Mouse (Mus musculus) limb, embryonic 10.5 days (tissue): ENCODE data around the gene Ift122. TPM values are rescaled to one million over a fixed set of nuclear protein-coding genes. Genes with fewer than 3 reads are reported as not detected.

Experiments used
- DNase-seq: peaks from one replicate; pipeline ENCODE4 v3.0.0-alpha.2; 2017; ENCODE audit warnings: low spot score
- H3K27ac ChIP-seq: fragments of 300-500 bp; sonication (generic); 2 replicates; pipeline ENCODE4 v1.5.1; 2016; ENCODE audit warnings: mild to moderate bottlenecking
- H3K27me3 ChIP-seq: fragments of 300-500 bp; sonication (generic); 2 replicates; pipeline ENCODE4 v1.6.1; 2016; ENCODE audit warnings: low read depth, mild to moderate bottlenecking; ENCODE audit not compliant: poor library complexity, severe bottlenecking
- H3K36me3 ChIP-seq: fragments of 300-500 bp; sonication (generic); 2 replicates; pipeline ENCODE4 v1.6.1; 2016; ENCODE audit warnings: mild to moderate bottlenecking, moderate library complexity
- H3K4me1 ChIP-seq: fragments of 300-500 bp; sonication (generic); 2 replicates; pipeline ENCODE4 v1.6.1; 2016
- H3K4me3 ChIP-seq: fragments of 300-500 bp; sonication (generic); 2 replicates; pipeline ENCODE4 v1.5.1; 2016; ENCODE audit warnings: mild to moderate bottlenecking, moderate library complexity
- H3K9me3 ChIP-seq: fragments of 300-500 bp; sonication (generic); replicated peaks from 2 replicates; pipeline ENCODE4 v1.6.1; 2016; ENCODE audit warnings: mild to moderate bottlenecking
- WGBS: fragments of 180-500 bp; shearing (Covaris S2); methylation state at CpG from one replicate; pipeline ENCODE4 v1.1.7; 2016; 5-methylcytosine and 5-hydroxymethylcytosine counted together
- polyA plus RNA-seq: library from polyadenylated mRNA; unstranded; fragments of >200 nt; fragmentation: Nextera tagmentation; extraction: Ambion mirVana; gene quantifications from 2 replicates; pipeline ENCODE4 v1.2.1, GENCODE M21; 2016

Gene Ift122
- polyA plus RNA-seq, 1 experiment from 2014 or later = 34.2 TPM

GRCm38 (mm10) chr6:115975606-115976005 lies 122.3 kb downstream of the Ift122 start:
- Histone ChIP-seq H3K27ac (no peak overlapping the region), H3K27me3 (no peaks in the 10 kb centered on the region), H3K36me3 (0 out of 2 replicates have a peak, but pooled peaks cover 1% of the 10 kb centered on the region), H3K4me3 (no peak overlapping the region), H3K9me3 (no peaks in the 10 kb centered on the region), H3K4me1 (peaks cover 52% of the 10 kb centered on the region)
- DNase-seq = no peak
- 88% methylated on average over 8 of the region's 8 CpGs for WGBS

Other genes starting within 250 kb of the Ift122 start
- gene Raf1, start 176.8 kb upstream of the Ift122 start, polyA plus RNA-seq = 121 TPM in 2 replicates
- 0.95 and 1.8 TPM in 2 replicates for gene Tmem40, start 91.1 kb upstream of the Ift122 start, polyA plus RNA-seq
- gene Cand2, start 78.9 kb upstream of the Ift122 start, polyA plus RNA-seq = 73.1 and 88.1 TPM in 2 replicates
- gene Rpl32, start 44.7 kb upstream of the Ift122 start, polyA plus RNA-seq = 1,689 and 1,952 TPM in 2 replicates
- gene Efcab12, start 15.1 kb upstream of the Ift122 start, polyA plus RNA-seq = 0.49 and 0.66 TPM in 2 replicates
- gene Mbd4, start 99 bp upstream of the Ift122 start, polyA plus RNA-seq = 35.3 and 37.8 TPM in 2 replicates
- 0.24 and 0.31 TPM in 2 replicates for gene Rho, start 78.3 kb downstream of the Ift122 start, polyA plus RNA-seq
- gene H1foo, start 91.5 kb downstream of the Ift122 start, polyA plus RNA-seq = not detected in 2 replicates
- gene Plxnd1, start 141.5 kb downstream of the Ift122 start, polyA plus RNA-seq = 27.9 and 30.9 TPM in 2 replicates